Mouse (Mus musculus) WW6 (cell line): ENCODE data around the gene Itga9.

Source experiments
- DNase-seq: peaks from one replicate; pipeline ENCODE4 v3.0.0-alpha.2; 2013; ENCODE audit warnings: low read depth, low spot score

The Itga9 gene

DNA sequence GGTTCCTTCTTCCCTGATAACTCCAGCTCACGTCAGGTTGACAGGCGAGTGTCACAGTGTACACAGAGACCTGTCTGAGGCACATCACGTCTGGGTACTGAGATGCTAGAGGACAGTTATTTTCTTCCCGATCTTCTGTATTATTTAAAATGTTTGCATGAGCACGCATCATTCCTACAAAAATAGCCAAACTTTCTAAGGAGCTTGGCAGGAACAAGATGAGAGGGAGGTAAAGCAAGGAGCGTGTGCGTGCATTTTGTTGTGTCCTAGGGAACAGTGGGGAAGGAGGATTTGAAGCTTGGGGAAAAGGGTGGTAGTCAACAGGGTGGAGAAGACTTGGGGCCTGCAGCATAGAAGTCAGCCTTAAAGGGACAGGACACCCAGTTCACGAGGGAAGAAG is 342.6 kb downstream of the Itga9 start:
- no peak for DNase-seq

DNA sequence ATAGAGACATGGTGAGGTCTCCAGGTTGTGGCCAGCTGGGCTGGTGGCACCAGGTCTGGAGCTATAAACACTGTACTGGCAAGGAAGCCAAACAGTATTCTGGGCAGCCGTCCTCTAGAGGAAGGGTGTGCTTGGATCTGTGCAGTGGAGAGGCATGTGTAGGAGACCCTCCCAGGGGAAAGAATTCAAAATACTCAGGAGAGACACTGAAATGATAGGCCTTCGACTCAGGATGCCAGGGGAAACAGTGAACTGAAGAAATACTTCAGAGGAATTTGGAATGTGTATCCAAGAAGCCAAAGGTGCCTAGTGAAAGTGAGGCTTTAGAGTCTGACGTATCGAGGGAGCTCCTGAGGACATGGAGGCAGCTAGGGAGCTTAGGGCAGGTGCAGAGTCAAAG is 343.2 kb downstream of the Itga9 start:
- DNase-seq = no peak

GRCm38 (mm10) chr9:118950061-118950460 is 343.6 kb downstream of the Itga9 start:
- no peak for DNase-seq
